Mouse (Mus musculus) liver, adult 2 months (tissue): ENCODE measurements at regions not wholly inside any gene's neighbourhood (a gene's known extent, or its start where the extent isn't known, plus 50 kb on each side); places are given as distances from the start of the nearest gene placed in this dataset.

Experiments used
- DNase-seq: peaks from one replicate; pipeline ENCODE4 v3.0.0-alpha.2; 2011; ENCODE audit warnings: low read depth, low spot score; ENCODE audit errors: extremely low read depth
- H3K27ac ChIP-seq: fragments of 200-500 bp; replicated peaks from 2 replicates; pipeline ENCODE4 v1.5.1; 2012; ENCODE audit warnings: low read depth, mild to moderate bottlenecking, control low read depth, inconsistent platforms, low read length; ENCODE audit not compliant: insufficient read depth
- H3K27me3 ChIP-seq: fragments of 200-500 bp; 2 replicates; pipeline ENCODE4 v1.6.1; 2012; ENCODE audit warnings: mild to moderate bottlenecking, moderate library complexity, low read length, inconsistent platforms; ENCODE audit not compliant: control insufficient read depth, insufficient read depth
- H3K36me3 ChIP-seq: fragments of 200-500 bp; 2 replicates; pipeline ENCODE4 v1.6.1; 2012; ENCODE audit warnings: low read length, inconsistent platforms; ENCODE audit not compliant: control insufficient read depth, insufficient read depth
- H3K4me1 ChIP-seq: fragments of 200-500 bp; 2 replicates; pipeline ENCODE4 v1.6.1; 2011; ENCODE audit warnings: low read length; ENCODE audit not compliant: control insufficient read depth, insufficient read depth
- H3K4me3 ChIP-seq: fragments of 200-500 bp; 2 replicates; pipeline ENCODE4 v1.5.1; 2011; ENCODE audit warnings: low read depth, mild to moderate bottlenecking, control low read depth, low read length, moderate library complexity; ENCODE audit not compliant: insufficient read depth
- H3K79me2 ChIP-seq: fragments of 200-500 bp; 2 replicates; pipeline ENCODE4 v1.6.1; 2012; ENCODE audit warnings: inconsistent platforms, mild to moderate bottlenecking, low read length, moderate library complexity; ENCODE audit not compliant: control insufficient read depth, insufficient read depth
- H3K9ac ChIP-seq: fragments of 200-500 bp; 2 replicates; pipeline ENCODE4 v1.6.1; 2012; ENCODE audit warnings: low read depth, mild to moderate bottlenecking, control low read depth, inconsistent platforms, low read length
- CTCF ChIP-seq: fragments of 200-500 bp; IDR thresholded peaks from 2 replicates; pipeline ENCODE4 v1.5.1; 2011; ENCODE audit warnings: low read depth, low read length, control low read depth
- POLR2A ChIP-seq: fragments of 200-500 bp; IDR thresholded peaks from 2 replicates; pipeline ENCODE4 v1.6.1; 2011; ENCODE audit warnings: low read length, control low read depth; ENCODE audit not compliant: insufficient read depth; ENCODE audit errors: extremely low read depth
- WGBS: fragments of 180-500 bp; shearing (Covaris S2); methylation state at CpG from one replicate; pipeline ENCODE4 v1.1.7; 2018; 5-methylcytosine and 5-hydroxymethylcytosine counted together

GRCm38 (mm10) chr4:124298667-124299437, 311.8 kb downstream of the 3100002H09Rik start:
- no peak for DNase-seq
- Histone ChIP-seq H3K27ac (no peak overlapping the region), H3K79me2 (no peaks in the 10 kb centered on the region), H3K36me3 (no peaks in the 10 kb centered on the region), H3K4me1 (no peaks in the 10 kb centered on the region), H3K9ac (no peak overlapping the region), H3K4me3 (no peak overlapping the region), H3K27me3 (peaks cover 2% of the 10 kb centered on the region; the same call in 1 of the 2 replicates)
- WGBS, result 80% methylated on average over 10 of the region's 10 CpGs
- TF ChIP-seq POLR2A (no peak), CTCF (no peak)

DNA sequence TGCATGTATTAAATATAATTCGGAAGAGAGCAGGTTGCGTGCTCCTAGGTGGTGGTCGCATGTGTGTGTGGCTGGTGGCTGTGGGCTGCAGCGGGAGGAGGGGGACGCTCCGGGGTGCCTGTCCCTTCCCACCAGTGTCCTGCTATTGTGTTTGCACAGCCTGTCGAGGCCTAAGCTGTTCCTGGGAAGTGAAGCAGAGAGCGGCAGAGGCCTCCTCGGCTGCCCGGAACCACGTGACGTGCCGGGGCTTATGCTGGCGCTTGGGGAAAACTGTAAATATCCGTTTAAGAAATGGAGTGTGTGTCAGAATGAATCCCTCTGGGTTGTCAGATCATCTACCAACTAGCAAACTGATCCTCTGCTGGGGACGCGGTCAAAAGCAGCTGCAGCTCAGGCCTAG, 318.3 kb downstream of the 3100002H09Rik start:
- H3K27me3 ChIP-seq, result peaks cover 2% of the 10 kb centered on the region; the same call in 1 of the 2 replicates
- TF ChIP-seq POLR2A, result no peak
- WGBS, result 36% methylated on average over 17 of the region's 17 CpGs

GRCm38 (mm10) chr4:124291767-124292166, 318.8 kb downstream of the 3100002H09Rik start:
- Histone ChIP-seq H3K27ac (no peak overlapping the region), H3K36me3 (no peaks in the 10 kb centered on the region), H3K9ac (no peak overlapping the region), H3K27me3 (peaks cover 2% of the 10 kb centered on the region; the same call in 1 of the 2 replicates), H3K4me3 (no peak overlapping the region), H3K79me2 (no peaks in the 10 kb centered on the region), H3K4me1 (no peaks in the 10 kb centered on the region)
- DNase-seq, result no peak
- no peak for TF ChIP-seq CTCF
- TF ChIP-seq POLR2A, result no peak
- WGBS, result 76% methylated on average over 8 of the region's 8 CpGs

More for the DNA sequence above, 318.3 kb downstream of the 3100002H09Rik start:
- Histone ChIP-seq H3K27ac (no peak overlapping the region), H3K9ac (no peak overlapping the region), H3K79me2 (no peaks in the 10 kb centered on the region), H3K4me1 (no peaks in the 10 kb centered on the region), H3K36me3 (no peaks in the 10 kb centered on the region), H3K4me3 (no peak overlapping the region)
- no peak for DNase-seq

- WGBS, result 88% methylated on average over 6 of the region's 6 CpGs
- no peaks in the 10 kb centered on the region for H3K27me3 ChIP-seq
- no peak overlapping the region for H3K9ac ChIP-seq
- no peak for DNase-seq
- no peaks in the 10 kb centered on the region for H3K36me3 ChIP-seq
- H3K79me2 ChIP-seq, result no peaks in the 10 kb centered on the region
- H3K4me3 ChIP-seq, result no peak overlapping the region
- TF ChIP-seq CTCF (no peak), POLR2A (no peak)
- H3K27ac ChIP-seq, result no peak overlapping the region
- H3K4me1 ChIP-seq, result no peaks in the 10 kb centered on the region
Measured at GRCm38 (mm10) chr4:124287471-124287870, 323.1 kb downstream of the 3100002H09Rik start.

DNA sequence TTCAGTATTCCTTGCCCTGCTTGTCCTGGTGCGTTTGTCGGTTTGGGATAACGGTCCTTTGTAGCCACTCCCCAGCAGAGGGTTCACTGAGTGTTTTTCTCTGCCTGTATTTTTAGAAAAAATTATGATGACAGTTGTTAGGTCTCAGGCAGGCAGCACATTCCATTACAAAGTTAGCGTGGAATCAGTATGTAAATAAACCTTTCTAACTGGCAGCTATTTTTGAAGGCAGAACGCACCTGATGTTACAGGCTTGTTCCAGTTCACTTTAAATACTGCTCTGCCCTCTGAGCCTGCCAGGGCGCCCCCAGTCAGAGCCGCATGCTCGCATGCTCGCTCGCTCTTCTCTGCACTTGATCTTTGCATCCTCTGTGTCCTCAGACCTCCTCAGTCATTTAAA, 331.9 kb downstream of the 3100002H09Rik start:
- 26% methylated on average over 10 of the region's 10 CpGs for WGBS
- H3K4me3 ChIP-seq, result no peak overlapping the region

More for the DNA sequence above, 331.9 kb downstream of the 3100002H09Rik start:
- no peak for TF ChIP-seq CTCF
- TF ChIP-seq POLR2A, result no peak
- Histone ChIP-seq H3K79me2 (no peaks in the 10 kb centered on the region), H3K36me3 (no peaks in the 10 kb centered on the region), H3K9ac (no peak overlapping the region), H3K27ac (no peak overlapping the region), H3K4me1 (no peaks in the 10 kb centered on the region), H3K27me3 (peaks cover 5% of the 10 kb centered on the region; the same call in 1 of the 2 replicates)
- DNase-seq, result no peak
